Mouse (Mus musculus): ENCODE measurements around the gene Ralgps1. TPM values are rescaled to one million over a fixed set of nuclear protein-coding genes. Genes with fewer than 3 reads are reported as not detected.

Ralgps1 gene
- total and polyA plus RNA-seq, 3 experiments: 0.62 to 2.1 (median 1.5) TPM

GRCm38 (mm10) chr2:33169445-33169844, 201.8 kb downstream of the Ralgps1 start:
- no peak for DNase-seq (ENCODE audit: extremely low read depth)
- Histone ChIP-seq H3K4me3 (replicated peaks in 1 of 3; ENCODE audit: low read depth in 2 of 3, low read length in 2 of 3, poor library complexity in 1 of 3) (no peak overlapping the region), H3K4me2 (ENCODE audit: insufficient read depth, low read depth, poor library complexity, severe bottlenecking) (no peak overlapping the region), H3K36me3 (replicated peaks in 1 of 2; ENCODE audit: control insufficient read depth in 1 of 2, insufficient read depth in 1 of 2, low read length in 1 of 2) (peaks cover 0 to 23% of the 10 kb centered on the region in 2 experiments), H3K27ac (ENCODE audit: insufficient read depth, low read depth) (no peak overlapping the region), H3K79me2 (replicated peaks; ENCODE audit: control insufficient read depth, extremely low read depth, insufficient read depth, poor library complexity, severe bottlenecking) (no peaks in the 10 kb centered on the region), H3K9ac (ENCODE audit: insufficient read depth, low read depth) (no peak overlapping the region), H3K9me3 (replicated peaks; ENCODE audit: low read length) (no peaks in the 10 kb centered on the region), H3K27me3 (replicated peaks) (no peaks in the 10 kb centered on the region), H3K4me1 (ENCODE audit: control insufficient read depth in 1 of 2, insufficient read depth in 2 of 2) (peaks cover 5 to 19% of the 10 kb centered on the region in 2 experiments)
- in situ Hi-C loops (cut with MboI; ENCODE audit: low pct_ligation_motif_present, low pct_unique_long_range_greater_than_20kb, low sequenced_read_pairs): no loop called here
- dilution Hi-C loops (cut with MboI; ENCODE audit: extremely low pct_ligation_motif_present, extremely low pct_unique_long_range_greater_than_20kb, low sequenced_read_pairs): no loop called here
- no peak for TF ChIP-seq HCFC1 (IDR thresholded peaks at IDR 0.05; ENCODE audit: low read depth, low read length)
- no peak for TF ChIP-seq ZNF384 (IDR thresholded peaks at IDR 0.05; ENCODE audit: low read depth, low read length)
- no peak for TF ChIP-seq USF2 (conservative IDR thresholded peaks at IDR 0.05; ENCODE audit: low read depth, low read length)
- TF ChIP-seq UBTF (IDR thresholded peaks at IDR 0.05; ENCODE audit: low read depth, low read length): no peak
- TF ChIP-seq MAX (IDR thresholded peaks at IDR 0.05; ENCODE audit: low read length): no peak
- no peak for TF ChIP-seq KAT2A (IDR thresholded peaks at IDR 0.05; ENCODE audit: insufficient replicate concordance, low read length)
- TF ChIP-seq MXI1 (IDR thresholded peaks at IDR 0.05; ENCODE audit: low read depth, low read length): no peak
- TF ChIP-seq JUND (conservative IDR thresholded peaks at IDR 0.05; ENCODE audit: low read depth, low read length): no peak

GRCm38 (mm10) chr2:33167060-33167459, 204.2 kb downstream of the Ralgps1 start:
- H3K27me3 ChIP-seq (replicated peaks): no peaks in the 10 kb centered on the region
- no peak for DNase-seq (ENCODE audit: extremely low read depth)
- in situ Hi-C loops (cut with MboI; ENCODE audit: low pct_ligation_motif_present, low pct_unique_long_range_greater_than_20kb, low sequenced_read_pairs) (no loop called here), dilution Hi-C loops (cut with MboI; ENCODE audit: extremely low pct_ligation_motif_present, extremely low pct_unique_long_range_greater_than_20kb, low sequenced_read_pairs) (no loop called here)
- no peak overlapping the region for H3K4me3 ChIP-seq (replicated peaks in 1 of 3; ENCODE audit: low read depth in 2 of 3, low read length in 2 of 3, poor library complexity in 1 of 3)
- no peak overlapping the region for H3K4me2 ChIP-seq (ENCODE audit: insufficient read depth, low read depth, poor library complexity, severe bottlenecking)
- H3K4me1 ChIP-seq (ENCODE audit: control insufficient read depth in 1 of 2, insufficient read depth in 2 of 2): peaks cover 0 to 6% of the 10 kb centered on the region in 2 experiments; a peak in 1 of 4 replicates
- no peaks in the 10 kb centered on the region for H3K9me3 ChIP-seq (replicated peaks; ENCODE audit: low read length)
- no peaks in the 10 kb centered on the region for H3K79me2 ChIP-seq (replicated peaks; ENCODE audit: control insufficient read depth, extremely low read depth, insufficient read depth, poor library complexity, severe bottlenecking)
- H3K9ac ChIP-seq (ENCODE audit: insufficient read depth, low read depth): no peak overlapping the region
- no peak overlapping the region for H3K27ac ChIP-seq (ENCODE audit: insufficient read depth, low read depth)
- H3K36me3 ChIP-seq (replicated peaks in 1 of 2; ENCODE audit: control insufficient read depth in 1 of 2, insufficient read depth in 1 of 2, low read length in 1 of 2): peaks cover 0 to 14% of the 10 kb centered on the region in 2 experiments
- no peak for TF ChIP-seq MAZ (IDR thresholded peaks at IDR 0.05; ENCODE audit: low read depth, low read length)
- TF ChIP-seq NELFE (IDR thresholded peaks at IDR 0.05; ENCODE audit: low read depth, low read length): no peak
- TF ChIP-seq MAFK (IDR thresholded peaks at IDR 0.05; ENCODE audit: insufficient replicate concordance, low read length): no peak
- no peak for TF ChIP-seq RCOR1 (conservative IDR thresholded peaks at IDR 0.05; ENCODE audit: low read depth, low read length)

- dilution Hi-C loops (cut with MboI; ENCODE audit: extremely low pct_ligation_motif_present, extremely low pct_unique_long_range_greater_than_20kb, low sequenced_read_pairs) (no loop called here), in situ Hi-C loops (cut with MboI; ENCODE audit: low pct_ligation_motif_present, low pct_unique_long_range_greater_than_20kb, low sequenced_read_pairs) (no loop called here)
- no peak for DNase-seq (ENCODE audit: extremely low read depth)
- Histone ChIP-seq H3K27me3 (replicated peaks) (no peaks in the 10 kb centered on the region), H3K4me3 (replicated peaks in 1 of 3; ENCODE audit: low read depth in 2 of 3, low read length in 2 of 3, poor library complexity in 1 of 3) (no peak overlapping the region), H3K36me3 (replicated peaks in 1 of 2; ENCODE audit: control insufficient read depth in 1 of 2, insufficient read depth in 1 of 2, low read length in 1 of 2) (peaks cover 0 to 9% of the 10 kb centered on the region in 2 experiments), H3K9ac (ENCODE audit: insufficient read depth, low read depth) (no peak overlapping the region), H3K79me2 (replicated peaks; ENCODE audit: control insufficient read depth, extremely low read depth, insufficient read depth, poor library complexity, severe bottlenecking) (no peaks in the 10 kb centered on the region), H3K4me1 (ENCODE audit: control insufficient read depth in 1 of 2, insufficient read depth in 2 of 2) (peaks cover 0 to 6% of the 10 kb centered on the region in 2 experiments; a peak in 1 of 4 replicates), H3K9me3 (replicated peaks; ENCODE audit: low read length) (no peaks in the 10 kb centered on the region), H3K27ac (ENCODE audit: insufficient read depth, low read depth) (no peak overlapping the region), H3K4me2 (ENCODE audit: insufficient read depth, low read depth, poor library complexity, severe bottlenecking) (no peak overlapping the region)
- TF ChIP-seq E2F4 (IDR thresholded peaks at IDR 0.05; ENCODE audit: insufficient replicate concordance, low read depth, low read length) (no peak), MAX (IDR thresholded peaks at IDR 0.05; ENCODE audit: low read length) (no peak), MAFK (IDR thresholded peaks at IDR 0.05; ENCODE audit: insufficient replicate concordance, low read length) (peak; percentile 48; the same call in 1 of the 2 replicates)
Observed at GRCm38 (mm10) chr2:33165710-33166374, 205.4 kb downstream of the Ralgps1 start.

Measured in CH12.LX (cell line).